Mouse (Mus musculus) gastrocnemius, adult 18-20 months (tissue): ENCODE results near the gene Arrdc5. TPM values are rescaled to one million over a fixed set of nuclear protein-coding genes. Genes with fewer than 3 reads are reported as not detected.
A peak's percentile ranks its signal among the peaks of the same experiment; 100 is the strongest.

Source experiments
- DNase-seq: peaks from one replicate; pipeline ENCODE4 v3.0.0; 2021; ENCODE audit warnings: low spot score
- long read RNA-seq, 2 experiments: library from polyadenylated mRNA; stranded (forward); transcript quantifications; one replicate each; pipeline ENCODE4 v2.0.0; 2021
- total RNA-seq, 2 experiments: library from RNA; stranded (reverse); gene quantifications; 2 replicates each; pipeline ENCODE4 v1.2.3; 2021

Gene Arrdc5
- total RNA-seq, result not detected
- long read RNA-seq, experiment 1, result 0 reads
- long read RNA-seq, experiment 2, result 0 reads

DNA sequence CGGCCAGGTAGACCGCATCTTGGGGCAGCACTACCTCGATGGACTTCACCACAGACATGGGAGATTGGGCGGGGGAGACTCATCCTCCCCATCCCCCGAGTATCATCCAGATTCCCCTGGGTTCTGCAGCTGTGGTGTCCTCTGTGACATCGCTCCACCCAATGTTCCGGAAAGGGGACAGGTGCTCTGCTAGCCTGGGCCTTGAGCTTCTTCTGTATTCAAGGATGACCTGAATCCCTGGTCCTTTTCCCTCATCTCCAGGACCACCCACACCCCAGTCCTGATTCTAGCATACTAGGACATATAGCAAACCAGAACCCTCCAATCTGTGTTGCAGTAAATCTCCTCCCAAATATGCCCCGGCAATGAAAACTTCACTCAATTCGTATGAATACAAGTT lies at the start of gene Arrdc5:
Gene Arrdc5, minus strand, starts transcription at position 101 of the 400 bp plus-strand sequence.
- DNase-seq, result no peak

DNA sequence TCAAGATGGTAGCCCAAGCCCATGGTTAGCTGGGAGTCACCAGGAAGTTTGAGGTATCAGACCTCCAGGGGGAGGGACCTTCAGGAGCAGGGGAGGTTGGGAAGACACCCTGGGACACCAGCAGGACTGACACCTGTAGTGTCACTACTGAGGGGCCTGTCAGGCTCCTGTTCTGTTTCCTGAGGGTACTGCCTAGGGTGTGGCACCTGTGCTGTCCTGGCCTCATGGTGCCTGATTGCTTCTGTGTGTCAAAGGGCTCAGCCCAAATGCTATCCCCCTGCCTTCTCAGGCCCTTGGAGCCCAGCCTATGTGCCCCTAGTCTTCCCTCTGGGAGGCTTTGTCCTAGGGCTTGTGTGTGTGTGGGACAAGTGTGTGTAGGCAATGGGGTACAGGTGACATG lies 48.5 kb upstream of the Arrdc5 start:
- DNase-seq, result no peak

DNA sequence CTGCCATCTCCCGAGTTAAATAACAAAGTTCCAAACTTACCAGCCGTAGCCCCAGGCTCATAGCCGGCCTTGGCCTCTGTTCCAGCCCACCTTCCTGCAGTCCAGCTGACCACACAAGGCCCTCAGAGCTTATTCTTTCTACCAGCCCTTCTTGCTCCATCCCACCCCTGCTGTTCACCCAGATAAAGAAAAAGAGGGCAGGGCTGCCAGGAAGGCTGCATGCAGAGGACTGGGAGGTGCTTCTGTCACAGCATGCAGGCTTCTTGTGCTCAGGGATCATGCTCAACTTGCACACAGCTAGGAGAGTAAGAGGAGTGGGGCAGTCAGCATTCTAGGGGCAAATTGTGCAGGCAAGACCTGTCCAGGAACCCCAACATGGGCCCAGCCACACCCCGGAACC lies 48.0 kb upstream of the Arrdc5 start:
- DNase-seq, result no peak

DNA sequence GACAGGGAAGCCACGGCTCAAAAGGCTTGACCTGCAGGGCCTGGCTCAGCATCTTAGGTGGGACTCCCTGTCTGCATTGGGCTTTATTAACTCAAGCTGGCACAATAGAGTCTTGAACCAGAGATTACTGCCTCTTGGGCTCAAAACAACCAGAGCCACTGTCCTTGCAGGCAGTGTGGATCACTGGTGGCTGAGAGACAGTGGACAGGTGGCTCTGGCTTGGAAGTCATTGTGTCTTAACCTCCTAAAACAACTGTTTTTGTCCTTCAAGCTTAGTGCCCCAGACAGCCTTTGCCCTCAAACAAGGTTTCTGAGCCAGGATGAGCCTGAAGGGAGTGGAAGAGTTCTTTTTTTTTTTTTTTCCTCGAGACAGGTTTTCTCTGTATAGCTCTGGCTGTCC lies 45.3 kb upstream of the Arrdc5 start:
- no peak for DNase-seq

DNA sequence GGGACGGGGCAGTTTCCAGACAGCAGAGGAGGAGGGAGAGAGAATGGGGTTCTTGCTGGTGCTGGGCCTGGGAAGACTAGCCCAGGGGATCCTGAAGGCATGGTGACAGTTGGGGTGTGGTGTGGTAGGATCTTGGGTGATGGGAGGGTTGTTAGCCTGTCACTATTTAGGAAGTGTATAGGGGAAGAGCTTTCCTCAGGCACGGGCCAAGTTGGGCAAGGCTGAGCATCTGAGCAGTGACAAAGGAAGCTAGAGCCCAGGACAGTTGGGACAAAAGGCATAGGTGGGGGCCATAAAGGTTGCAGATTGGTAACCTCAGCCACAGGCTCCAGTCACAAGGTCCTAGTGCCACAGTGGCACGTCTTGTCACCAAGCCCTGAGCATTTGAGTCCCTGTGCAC lies 43.4 kb upstream of the Arrdc5 start:
- no peak for DNase-seq

DNA sequence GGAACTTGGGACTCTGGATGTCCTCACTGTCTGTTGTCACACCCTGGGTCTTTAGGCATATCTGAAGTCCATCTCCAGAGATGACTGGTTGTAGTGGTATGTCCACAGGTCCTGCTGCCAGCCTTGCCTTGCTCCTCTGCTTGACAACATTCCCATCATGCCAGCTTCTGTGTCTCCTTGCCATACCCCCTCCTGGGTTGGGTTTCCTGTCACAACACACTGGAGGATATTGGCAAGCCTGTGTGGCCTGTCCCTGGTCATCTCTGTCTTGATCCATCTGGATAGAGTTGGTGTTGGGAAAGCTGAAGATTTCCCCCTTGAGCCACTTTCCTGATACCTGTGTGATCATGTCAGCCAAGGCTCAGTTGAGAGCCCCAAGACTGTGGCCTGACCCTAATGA lies 40.6 kb upstream of the Arrdc5 start:
- DNase-seq, result no peak

DNA sequence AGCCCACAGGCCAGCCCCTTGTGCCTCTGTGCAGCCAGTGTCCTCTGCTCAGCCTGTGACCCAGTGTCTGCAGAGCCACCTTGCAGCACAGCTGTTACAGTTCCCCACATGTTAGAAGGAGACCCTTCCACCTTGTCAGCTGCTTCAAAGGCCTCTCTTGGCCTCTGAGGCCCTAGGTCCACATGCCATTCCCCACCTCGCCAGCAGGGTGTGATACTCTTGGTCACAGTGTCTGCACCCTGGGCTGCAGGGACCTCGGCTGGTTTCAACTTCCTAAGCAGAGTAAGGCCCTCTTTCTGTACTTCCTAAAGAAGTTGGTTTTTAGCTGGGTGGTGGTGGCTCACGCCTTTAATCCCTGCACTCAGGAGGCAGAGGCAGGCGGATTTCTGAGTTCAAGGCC lies 38.8 kb upstream of the Arrdc5 start:
- no peak for DNase-seq

DNA sequence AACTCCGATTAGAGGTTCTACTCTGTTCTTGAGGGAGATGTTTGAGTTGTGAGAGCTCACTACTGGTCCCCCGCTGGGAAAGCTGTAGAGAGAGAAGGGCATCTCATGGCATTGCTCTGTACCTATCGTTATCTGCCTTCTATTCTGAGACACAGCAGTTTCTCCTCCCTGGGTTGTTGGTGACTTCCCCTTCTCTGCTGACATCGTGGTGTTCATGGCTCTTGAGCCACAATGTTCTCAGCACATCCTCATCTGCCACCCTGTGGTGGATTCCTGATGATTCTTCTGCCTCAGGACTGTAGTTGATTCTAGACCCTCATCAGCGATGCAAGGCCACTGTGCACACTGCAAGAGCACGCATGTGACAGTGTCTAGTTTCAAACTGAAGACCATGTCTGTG lies 37.7 kb upstream of the Arrdc5 start:
- DNase-seq, result no peak

DNA sequence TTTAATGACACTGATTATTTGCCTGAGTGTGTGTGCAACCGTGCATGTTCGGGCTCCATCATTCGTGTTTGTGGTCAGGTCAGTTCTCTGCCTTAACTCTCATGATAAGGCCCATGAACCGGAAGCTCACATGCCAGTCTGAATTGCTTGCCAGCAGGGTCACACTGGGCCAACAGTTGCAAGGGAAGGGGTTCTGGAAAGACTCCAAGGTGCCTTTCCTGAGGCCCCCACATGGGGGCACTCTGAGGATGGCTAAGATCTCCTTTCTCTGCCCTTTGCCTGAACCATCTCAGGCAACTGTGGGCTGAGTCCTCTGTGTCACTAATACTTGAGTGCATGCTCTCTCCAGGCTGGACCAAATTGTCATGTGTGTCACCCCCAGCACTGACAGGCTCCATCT lies 37.1 kb upstream of the Arrdc5 start:
- DNase-seq, result peak; percentile 66

DNA sequence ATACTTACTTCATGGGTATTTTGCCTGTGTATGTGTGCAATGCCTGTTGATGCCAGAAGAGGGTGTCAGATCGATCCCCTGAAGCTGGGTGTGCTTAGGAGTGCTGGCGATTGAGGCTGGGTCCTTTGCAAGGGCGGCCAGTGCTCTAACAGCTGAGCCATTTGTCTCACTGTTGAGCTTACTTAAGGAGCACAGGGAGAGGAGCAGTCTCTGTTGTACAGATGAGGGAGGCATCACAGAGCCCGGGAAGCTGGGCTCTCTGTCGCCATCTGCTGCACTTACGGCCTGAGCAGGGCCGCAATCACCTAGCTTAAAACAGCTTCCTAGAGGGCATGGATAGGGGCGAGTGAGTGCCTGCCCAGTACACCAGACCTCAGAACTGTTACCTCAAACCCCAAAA lies 32.9 kb upstream of the Arrdc5 start:
- DNase-seq, result no peak

DNA sequence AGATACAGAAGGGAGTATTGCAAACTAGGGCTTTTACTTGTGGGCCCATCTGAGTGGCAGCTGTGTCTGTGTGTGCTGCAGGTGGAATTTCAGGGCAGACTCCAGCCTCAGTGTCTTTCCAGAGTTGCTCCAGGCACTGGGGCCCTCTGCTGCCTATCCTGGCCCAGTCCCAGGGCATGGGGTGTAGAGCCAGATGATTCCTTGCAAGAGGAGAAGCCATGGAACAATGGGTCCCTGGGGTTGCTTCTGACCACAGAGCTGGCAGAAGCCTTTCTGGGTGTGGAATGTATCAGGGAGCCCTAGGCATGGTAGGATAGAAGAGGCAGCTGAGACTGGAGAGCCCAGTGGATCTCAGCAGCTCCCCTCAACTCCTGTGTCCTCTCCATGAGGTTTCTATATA lies 31.2 kb upstream of the Arrdc5 start:
- DNase-seq, result peak; percentile 62

DNA sequence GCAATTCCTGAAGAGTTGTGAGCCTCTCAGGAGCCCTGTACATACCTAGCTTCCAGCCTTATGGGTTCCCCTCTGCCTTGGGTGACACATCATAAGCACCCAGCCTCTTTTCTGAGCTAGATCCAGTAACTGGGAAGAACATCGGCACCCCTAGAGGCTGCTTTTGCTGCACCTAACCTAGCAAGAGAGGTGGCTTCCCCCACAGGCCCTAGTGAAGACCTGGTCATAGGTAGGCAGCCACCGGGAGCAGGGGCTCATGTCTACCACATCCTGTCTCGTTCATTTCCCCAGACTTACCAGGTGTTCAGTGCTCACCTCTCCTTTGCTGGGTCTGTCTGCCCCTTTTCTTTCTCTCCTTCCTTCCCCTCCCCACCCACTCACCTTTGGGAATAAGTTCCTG lies 30.3 kb upstream of the Arrdc5 start:
- no peak for DNase-seq

DNA sequence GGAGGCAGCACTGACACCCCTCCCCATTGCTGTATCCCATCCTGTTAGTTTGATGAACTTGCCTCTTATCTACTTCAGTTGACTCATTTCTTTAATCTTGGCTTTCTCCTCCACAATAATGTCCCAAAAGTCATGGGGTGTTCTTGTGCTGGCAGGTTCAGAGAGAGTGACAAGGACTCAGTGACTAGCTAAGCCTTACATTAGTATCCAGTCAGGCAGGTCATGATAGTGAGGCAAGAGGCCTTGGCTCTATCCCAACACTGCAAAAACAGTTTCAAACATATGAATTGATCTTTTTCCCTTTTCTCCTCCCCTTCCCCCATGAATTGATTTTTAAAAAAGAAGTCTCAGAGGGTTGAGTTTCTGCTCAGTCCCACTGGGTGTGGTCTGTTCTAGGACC lies 29.2 kb upstream of the Arrdc5 start:
- DNase-seq, result no peak

DNA sequence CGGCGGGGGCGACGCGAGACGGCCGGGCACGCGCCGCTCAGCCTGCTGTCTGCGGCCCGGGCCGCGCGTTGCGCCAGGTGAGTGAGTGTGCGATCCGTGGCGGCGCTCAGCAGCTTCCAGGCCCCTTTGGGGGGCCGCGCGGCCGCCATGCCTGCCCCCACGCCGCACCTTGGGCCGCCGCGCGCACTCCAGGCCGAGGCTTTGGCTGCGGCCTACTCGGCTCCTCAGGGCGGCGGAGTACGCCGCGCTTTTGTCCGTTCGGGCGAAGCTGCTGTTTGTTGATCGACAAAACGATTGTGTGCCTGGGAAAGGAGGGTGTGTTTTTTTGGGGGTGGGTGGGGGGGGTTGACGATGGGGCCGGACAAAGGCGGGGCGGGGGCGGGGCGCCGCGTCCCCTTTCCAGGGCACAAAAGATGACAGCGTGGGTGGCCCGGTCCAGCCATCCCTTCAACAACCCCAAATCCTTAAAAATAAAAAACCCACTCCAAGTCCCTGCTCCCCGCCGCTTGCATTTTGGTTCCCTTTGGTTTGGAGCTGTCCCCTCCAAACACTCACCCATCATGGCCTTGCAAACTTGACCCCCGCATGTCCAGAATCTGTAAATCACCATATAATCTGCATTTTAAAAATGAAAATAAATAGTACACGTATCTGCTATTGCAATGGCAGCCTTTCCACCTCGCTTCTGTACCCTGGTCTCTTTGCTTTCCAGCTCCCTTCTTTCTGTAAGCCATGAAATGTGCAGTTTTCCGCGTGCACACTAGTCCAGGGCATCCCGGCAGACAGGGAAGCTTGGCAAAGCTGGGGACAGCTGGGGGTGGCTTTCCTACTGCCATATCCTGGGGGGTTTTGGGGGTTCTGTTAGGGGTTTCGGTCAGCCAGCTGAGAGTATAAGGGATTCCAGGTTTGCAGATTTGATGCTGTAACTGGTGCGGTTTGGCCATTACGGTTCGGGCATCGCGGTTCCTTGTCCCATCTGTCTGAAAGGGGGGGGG lies 26.4 kb upstream of the Arrdc5 start:
- DNase-seq, result no peak

DNA sequence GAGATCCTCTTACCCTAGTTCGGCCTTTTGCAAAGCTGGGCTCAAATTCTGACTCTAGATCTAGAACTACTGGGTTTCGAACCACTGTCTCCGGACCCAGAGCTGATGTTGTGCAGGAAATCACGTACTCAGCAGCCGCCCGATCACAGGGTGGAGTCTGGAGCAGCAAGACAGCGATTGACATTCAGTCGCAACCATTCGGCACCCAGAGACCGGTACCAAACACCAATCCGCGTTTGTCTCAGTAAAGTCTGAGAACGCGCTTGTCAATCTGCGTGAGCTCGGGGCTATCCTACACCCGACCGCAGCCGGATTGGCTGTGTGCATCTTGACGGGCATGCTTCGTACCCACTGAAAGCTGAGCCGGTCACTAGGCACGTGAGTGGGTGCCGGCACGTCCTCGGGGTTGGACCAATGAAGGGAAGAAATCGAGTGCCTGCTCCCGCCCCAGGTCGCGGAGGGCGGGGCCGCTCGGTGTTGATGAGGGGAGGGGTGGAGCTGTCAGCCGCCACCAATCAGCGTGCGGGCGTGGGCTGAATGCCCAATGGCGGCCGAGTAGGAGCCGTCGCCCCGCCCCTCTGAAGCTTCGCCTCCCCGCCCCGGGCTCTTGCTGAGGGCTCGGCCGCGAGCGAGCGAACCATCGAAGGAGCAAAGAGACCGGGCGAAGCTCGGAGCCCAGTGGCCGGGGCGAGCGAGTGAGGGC lies 25.5 kb upstream of the Arrdc5 start, which contains the start of gene Kdm4b:
Gene Kdm4b, plus strand, starts transcription at position 613 of the 703 bp plus-strand sequence.
- peak; percentile 99 for DNase-seq

DNA sequence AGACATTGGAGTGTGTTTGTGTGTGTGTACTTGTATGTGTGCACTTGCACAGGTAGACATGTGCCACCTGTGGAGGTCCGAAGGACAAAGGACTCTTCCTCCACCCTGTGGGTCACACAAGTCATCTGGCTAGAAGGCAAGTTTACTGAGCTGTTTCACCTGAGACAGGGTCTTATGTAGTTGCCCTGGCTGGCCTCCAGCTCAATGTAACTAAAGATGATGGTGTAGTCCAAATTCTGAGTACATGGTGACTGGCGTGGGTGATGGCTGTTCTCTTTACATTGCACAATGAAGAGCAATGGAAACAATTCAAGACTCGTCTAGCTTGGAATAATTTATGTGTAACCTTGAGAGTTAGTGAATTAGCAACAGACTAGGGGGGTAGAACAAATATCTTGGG lies 24.3 kb upstream of the Arrdc5 start:
- DNase-seq, result no peak

DNA sequence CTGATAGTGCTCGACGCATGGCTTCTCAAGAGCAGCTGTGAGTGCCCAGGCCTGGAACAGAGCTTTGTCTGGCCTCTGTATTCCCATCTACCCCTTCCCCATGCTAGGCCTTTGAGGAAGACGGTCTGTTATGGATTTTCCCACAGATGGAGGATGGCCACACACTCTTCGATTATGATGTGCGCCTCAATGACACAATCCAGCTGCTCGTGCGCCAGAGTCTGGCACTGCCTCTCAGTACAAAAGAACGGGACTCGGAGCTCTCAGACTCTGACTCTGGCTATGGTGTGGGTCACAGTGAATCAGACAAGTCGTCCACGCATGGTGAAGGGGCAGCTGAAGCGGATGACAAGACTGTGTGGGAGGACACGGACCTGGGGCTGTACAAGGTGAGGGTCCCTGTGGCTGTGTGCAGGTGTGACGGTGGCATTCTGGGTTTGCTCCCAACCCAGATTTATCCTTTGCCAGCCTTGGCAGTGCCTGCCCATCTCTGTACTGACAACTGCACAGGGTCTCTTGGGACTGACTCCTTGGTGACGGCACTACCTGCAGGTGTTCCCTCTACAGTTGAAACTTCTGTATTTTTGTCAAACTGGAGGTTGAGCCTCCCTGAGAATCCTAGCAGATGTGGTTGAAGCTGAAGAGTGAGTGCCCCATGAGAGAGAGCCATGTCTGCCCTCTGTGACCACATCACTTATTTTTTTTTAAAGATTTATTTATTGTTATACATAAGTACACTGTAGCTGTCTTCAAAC lies 9.3 kb upstream of the Arrdc5 start:
- no peak for DNase-seq

DNA sequence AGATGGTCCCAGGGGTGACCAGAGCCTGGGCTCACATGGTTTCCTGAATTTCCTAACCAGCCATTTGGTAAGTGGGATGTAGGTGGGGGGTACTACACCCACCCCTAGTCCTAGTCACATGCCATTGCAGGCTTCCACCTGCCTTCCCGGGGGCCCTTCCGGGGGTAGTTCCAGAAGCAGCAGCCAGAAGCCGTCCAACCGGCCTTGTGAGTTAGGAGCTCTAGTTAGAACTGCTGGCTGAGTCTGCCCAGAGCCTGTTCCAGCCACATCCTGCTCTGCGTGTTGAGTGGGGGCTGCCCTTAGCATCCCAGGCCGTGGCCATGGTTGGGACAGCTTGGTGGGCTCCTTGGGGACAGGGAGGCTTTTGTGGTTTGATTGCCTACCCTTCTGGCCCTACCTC lies 8.0 kb upstream of the Arrdc5 start:
- no peak for DNase-seq

DNA sequence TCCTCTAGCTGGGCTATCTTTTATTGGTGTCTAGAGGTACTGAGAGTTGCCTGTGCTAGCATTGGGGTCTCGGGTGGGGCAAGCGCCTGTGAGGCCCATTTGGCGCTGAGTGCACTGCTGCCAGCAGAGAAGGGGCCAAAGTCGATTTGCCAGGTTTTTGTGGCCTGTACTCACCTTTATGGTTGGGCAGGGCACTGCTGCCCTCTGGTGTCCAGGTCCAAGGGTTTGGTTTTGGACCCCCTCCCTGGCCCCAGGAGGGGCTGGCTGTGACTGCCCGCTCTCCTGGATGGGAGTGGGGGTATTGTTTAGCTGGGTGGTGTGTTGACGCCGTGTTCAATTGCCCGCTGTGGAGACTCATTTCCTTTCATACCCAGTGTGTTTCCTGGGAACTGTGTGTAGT lies 5.7 kb upstream of the Arrdc5 start:
- no peak for DNase-seq

DNA sequence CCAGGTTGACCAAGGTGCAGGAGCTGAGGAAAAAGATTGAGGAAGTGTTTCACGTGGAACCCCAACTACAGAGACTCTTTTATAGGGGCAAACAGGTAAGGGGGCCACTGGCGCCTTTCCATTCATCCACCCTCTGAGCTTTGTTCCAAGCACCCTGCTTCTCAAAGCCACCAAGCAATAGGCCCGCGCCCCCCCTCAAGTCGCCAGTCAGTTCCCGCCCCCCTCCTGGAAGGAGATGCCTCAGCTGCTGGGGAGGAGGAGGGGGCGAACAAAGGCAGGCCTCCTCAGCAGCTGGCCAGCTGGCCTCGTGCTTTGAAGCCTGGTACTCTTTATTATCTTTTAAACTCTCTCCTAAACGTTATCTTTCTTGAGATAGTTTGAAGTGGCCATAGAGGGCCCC lies 5.1 kb upstream of the Arrdc5 start:
- DNase-seq, result no peak

DNA sequence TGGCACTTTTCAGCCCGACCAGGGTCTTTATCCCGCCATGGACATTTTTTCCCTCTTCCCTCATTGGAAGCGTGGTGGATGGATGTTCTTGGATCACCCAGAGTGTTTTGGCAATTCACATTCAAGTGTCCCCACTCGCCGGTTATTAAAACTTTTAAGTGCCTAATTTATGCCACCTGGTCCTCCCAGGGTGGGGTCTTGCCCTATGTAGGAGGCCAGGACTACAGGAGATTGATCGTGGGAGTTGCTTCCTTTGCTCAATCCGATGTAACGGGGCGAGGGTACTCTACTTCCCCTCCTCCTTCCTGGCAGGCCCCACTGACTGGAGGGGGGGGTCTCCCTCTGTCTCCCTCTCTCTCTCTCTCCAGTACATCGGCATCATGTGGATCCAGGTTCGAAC lies 4.6 kb upstream of the Arrdc5 start:
- no peak for DNase-seq
